Mouse (Mus musculus): ENCODE measurements around the gene Vmn2r92.
"Not testable (repeated sequence)": the region's sequence is repeated elsewhere in the genome, so short reads cannot be mapped to it uniquely, and the experiment has no call there.

Gene Vmn2r92

DNA sequence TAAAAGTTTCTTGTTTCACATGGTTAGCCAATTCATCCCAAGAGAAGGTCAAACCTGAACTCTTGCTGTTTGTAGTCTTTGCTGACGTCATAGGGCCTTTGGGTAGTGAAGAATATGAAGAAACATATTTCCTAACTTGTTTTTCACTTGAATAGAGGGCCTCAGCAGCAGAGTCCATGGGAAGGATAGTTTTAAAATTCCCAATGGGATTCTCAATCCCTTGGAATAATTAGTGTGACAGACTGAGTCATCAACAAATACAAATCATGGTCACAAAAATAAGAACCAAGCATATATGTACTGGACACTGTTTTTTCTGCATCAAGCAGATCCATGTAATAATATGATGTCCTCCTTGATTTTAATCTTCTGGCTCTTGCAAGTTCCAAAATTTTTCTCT is at the start of gene Vmn2r92:
Gene Vmn2r92, plus strand, starts transcription at position 301 of the 400 bp plus-strand sequence.
- DNase-seq (ENCODE audit: low spot score) = not testable (repeated sequence)

DNA sequence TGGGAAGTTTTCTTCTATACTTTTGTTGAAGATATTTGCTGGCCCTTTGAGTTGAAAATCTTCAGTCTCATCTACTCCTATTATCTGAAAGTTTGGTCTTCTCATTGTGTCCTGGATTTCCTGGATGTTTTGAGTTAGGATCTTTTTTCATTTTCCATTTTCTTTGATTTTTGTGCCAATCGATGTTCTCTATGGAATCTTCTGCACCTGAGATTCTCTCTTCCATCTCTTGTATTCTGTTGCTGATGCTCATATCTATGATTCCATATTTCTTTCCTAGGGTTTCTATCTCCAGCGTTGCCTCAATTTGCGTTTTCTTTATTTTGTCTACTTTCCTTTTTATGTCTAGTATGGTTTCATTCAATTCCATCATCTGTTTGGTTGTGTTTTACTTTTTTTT is 49.4 kb upstream of the Vmn2r92 start:
- not testable (repeated sequence) for DNase-seq (ENCODE audit: low spot score)

DNA sequence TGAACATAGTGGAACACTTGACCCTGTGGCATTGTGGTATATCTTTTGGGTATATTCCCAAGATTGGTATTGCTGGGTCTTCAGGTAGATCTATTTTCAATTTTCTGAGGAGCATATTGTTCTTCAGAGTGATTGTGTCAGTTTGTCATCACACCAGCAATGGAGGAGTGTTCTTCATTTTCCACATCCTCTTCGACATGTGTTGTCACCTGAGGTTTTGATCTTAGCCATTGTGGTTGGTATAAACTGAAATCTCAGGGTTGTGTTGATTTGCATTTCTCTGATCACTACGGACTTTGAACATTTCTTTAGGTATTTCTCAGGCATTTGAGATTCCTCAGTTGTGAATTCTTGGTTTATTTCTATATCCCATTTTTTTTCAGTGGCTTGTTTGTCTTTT is 9.5 kb downstream of the Vmn2r92 start:
- DNase-seq (ENCODE audit: low spot score) = not testable (repeated sequence)

DNA sequence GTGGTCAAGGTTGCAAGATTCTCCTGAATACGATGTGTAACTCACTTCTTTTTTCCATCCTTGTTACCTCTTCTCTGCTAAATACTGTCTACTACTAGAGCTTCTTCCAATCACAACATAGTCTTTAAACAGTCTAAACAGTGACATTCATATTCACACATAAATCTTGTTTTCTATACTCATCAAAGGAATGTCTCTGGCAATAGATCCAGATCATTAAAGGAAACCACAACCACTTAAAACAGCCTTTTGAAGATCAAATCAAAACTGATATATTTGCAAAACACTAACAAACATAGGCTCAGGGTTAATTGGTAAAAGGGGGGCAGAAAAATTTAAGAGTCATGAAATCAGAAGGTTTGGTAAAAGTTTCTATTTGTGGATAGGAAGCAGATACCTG is 38.0 kb downstream of the Vmn2r92 start:
- no peak for DNase-seq (ENCODE audit: low spot score)

DNA sequence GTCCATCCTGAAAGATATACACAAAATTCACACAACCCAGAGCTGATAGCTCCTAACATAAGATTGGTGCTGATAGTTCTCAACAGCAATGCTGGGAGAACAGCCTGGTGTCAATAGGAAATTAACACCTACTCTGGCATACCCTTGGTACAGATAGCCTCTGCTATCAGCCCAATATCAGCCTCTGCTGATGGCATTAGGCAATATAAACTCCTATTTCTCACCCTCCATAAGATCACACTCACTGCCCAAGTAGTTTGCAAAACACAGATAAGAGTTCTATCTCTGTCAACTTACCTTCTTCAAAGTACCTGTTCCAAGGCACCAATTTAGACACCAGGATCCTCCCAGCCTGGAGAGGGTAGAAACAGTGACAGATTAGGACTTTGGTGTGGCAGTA is 69.6 kb downstream of the Vmn2r92 start:
- DNase-seq (ENCODE audit: low spot score) = no peak

DNA sequence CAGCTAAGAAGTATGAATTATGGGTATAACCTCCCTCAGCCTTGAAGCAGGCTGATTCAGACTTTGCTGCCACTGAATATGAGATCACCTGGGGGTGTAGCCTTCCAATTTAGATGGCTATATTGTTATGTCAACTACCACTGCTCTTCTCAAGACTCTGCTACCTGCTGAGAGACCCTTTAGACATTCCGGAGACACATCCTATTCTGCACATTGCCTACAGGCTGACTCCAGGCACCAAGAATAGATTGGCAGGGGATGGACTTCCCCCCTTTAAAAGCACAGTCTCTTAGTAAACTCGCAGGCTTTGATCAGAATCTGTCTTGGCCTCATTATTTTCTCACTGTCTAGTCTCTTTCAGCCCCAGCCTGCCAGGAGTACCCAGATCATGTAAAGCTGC is 80.3 kb downstream of the Vmn2r92 start:
- DNase-seq (ENCODE audit: low spot score) = no peak

DNA sequence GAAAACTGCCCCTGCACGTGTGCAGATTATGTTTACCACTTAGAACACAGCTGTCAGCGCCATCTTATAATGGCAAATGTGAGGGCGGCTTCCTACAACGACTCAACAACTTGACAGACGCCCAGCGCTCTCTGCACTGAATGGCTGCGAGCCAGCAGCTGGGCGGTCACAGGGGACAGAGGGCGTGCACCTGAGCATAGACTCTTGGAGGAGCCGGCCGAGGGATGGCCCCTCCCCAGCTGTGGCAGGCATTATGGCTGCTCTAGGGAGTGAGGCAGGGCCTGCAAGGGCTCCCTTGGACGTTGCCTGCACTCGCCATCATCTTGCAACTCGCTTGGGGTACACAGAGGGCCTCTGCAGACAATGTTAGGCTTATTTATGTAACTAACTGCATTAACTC is 85.2 kb downstream of the Vmn2r92 start:
- DNase-seq (ENCODE audit: low spot score) = no peak

All from urinary bladder, postnatal 14 days (tissue).